Mouse (Mus musculus) bone marrow, adult 2 months (tissue): ENCODE measurements at regions not wholly inside any gene's neighbourhood (a gene's known extent, or its start where the extent isn't known, plus 50 kb on each side); places are given as distances from the start of the nearest gene placed in this dataset.
"Not testable (repeated sequence)": the region's sequence is repeated elsewhere in the genome, so short reads cannot be mapped to it uniquely, and the experiment has no call there.

Experiments
- H3K27ac ChIP-seq: fragments of 200-500 bp; 2 replicates; pipeline ENCODE4 v1.5.1; 2012; ENCODE audit warnings: low read depth, mild to moderate bottlenecking, control low read depth, inconsistent platforms, low read length; ENCODE audit not compliant: control insufficient read depth, poor library complexity, insufficient read depth
- H3K4me1 ChIP-seq: fragments of 200-500 bp; 2 replicates; pipeline ENCODE4 v1.6.1; 2011; ENCODE audit warnings: low read length; ENCODE audit not compliant: control insufficient read depth, insufficient read depth
- H3K4me3 ChIP-seq: fragments of 200-500 bp; replicated peaks from 2 replicates; pipeline ENCODE3; 2011; ENCODE audit warnings: mild to moderate bottlenecking, low read depth, low read length, control low read depth; ENCODE audit not compliant: control insufficient read depth
- CTCF ChIP-seq: fragments of 200-500 bp; IDR thresholded peaks from 2 replicates; pipeline ENCODE4 v1.5.1; 2011; ENCODE audit warnings: low read length, control low read depth; ENCODE audit not compliant: control insufficient read depth, insufficient read depth
- POLR2A ChIP-seq: fragments of 200-500 bp; IDR thresholded peaks from 2 replicates; pipeline ENCODE4 v1.6.1; 2011; ENCODE audit warnings: low read depth, mild to moderate bottlenecking, control low read depth, low read length, borderline replicate concordance; ENCODE audit not compliant: control insufficient read depth
- WGBS: fragments of 180-500 bp; shearing (Covaris S2); methylation state at CpG from one replicate; pipeline ENCODE4 v1.1.7; 2018; 5-methylcytosine and 5-hydroxymethylcytosine counted together

DNA sequence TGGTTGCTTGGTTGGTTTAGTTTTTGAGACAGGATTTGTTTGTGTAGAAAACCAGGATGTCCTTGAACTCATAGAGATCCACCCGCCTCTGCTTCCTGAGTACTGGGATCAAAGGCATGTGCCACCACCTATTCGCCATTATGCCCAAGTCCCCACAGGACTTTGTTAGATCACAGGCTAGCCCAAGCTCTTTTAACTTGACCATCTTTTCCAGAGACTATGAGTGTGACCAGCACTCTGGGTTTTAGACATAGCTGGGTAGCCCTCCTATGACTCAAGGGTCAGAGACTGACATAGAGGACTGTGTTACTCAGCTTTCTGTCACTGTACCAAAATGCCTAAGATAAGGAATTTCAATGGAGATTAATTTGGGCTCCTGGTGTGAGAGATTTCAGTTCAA lies 295.3 kb upstream of the Kdm8 start:
- H3K4me3 ChIP-seq: no peak overlapping the region
- no peak for TF ChIP-seq POLR2A
- TF ChIP-seq CTCF: no peak
- 79% methylated on average over 2 of the region's 2 CpGs for WGBS
- H3K27ac ChIP-seq: no peak overlapping the region
- H3K4me1 ChIP-seq: no peaks in the 10 kb centered on the region

DNA sequence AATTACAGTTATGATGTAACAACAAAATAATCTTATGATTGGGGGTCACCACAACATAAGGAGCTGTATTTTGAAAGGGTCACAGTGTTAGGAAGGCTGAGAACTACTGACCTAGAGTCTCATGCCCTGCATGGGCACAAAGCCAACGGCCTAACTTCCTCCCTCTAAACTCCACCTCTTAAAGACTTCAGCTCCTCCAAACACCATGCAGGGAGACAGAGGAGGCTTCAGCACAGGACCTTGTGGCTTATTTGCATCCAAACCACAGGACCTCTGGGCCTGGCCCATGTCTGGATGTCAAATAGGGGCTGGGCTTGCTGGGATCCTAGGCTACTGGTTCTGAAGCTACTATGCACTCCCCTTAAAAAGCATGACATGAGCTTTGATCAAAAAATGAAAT lies 294.7 kb upstream of the Kdm8 start:
- Histone ChIP-seq H3K4me3 (no peak overlapping the region), H3K4me1 (no peaks in the 10 kb centered on the region), H3K27ac (no peak overlapping the region)
- TF ChIP-seq CTCF (no peak), POLR2A (no peak)
- 5% methylated on average over 1 of the region's 1 CpGs for WGBS

DNA sequence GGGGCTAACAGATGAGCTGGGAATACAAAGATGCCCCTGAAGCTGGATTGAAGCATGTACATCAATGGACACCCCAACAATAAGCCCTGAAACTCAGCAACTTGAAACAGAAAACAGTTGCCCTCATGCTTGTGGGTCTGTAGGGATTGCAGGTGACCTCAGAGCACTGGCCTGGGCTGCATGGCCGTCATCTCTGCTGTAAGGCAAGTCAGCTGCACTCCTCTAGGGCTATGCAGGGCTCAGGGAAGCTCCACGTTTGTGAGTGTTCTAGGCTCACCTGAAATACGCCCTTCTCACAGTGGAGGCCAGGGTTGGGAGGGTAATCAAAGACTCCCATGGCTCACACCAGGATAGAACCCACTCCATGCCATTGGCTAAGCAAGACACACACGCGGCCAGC lies 292.2 kb upstream of the Kdm8 start:
- WGBS: 75% methylated on average over 5 of the region's 5 CpGs
- Histone ChIP-seq H3K4me1 (no peaks in the 10 kb centered on the region), H3K4me3 (no peak overlapping the region), H3K27ac (no peak overlapping the region)
- TF ChIP-seq POLR2A: no peak
- TF ChIP-seq CTCF: no peak

DNA sequence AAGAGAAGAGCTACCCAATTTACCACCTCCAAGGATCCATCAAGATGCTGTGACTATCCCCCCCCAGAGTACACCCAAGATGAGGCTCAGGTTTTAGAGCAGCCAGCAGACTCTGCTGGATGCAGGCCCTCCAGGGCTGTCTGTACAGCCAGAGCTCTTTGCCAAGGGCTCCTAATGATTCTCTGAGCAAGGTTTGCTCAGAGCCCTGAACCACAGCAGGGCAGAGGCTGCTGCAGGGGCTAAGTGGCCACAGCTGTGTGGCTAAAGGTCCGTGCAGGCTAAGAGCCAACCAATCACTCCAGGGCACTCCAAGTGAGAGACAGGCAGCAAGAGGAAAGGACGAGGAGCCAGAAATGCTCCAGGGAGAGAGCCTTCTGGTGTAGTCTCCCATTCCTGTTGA lies 289.2 kb upstream of the Kdm8 start:
- H3K4me1 ChIP-seq: no peaks in the 10 kb centered on the region
- H3K27ac ChIP-seq: no peak overlapping the region
- 53% methylated on average over 2 of the region's 2 CpGs for WGBS
- no peak for TF ChIP-seq CTCF
- no peak for TF ChIP-seq POLR2A
- no peak overlapping the region for H3K4me3 ChIP-seq

DNA sequence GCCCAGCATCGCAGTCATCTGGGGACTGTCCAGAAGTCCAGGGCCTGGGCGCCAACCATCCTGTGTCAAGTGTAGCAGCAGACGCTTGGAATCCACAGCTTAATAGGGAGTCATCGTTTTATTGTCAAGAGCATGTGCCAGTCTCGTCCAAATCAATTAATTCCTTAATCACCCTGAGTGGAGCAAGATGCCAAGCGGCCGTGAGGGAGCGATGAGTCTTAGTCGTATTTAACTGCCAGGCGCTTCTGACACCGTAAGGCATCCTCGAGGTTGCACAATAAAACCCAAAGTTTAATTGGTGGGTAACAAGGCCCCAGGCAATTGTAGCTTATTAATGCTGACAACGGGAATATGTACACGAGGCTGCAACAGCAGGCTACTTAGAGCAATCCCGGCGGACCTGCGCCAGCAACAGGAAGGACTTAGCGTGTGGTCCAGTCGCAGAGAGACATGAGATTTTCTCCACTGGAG lies 277.6 kb upstream of the Kdm8 start:
- 87% methylated on average over 19 of the region's 19 CpGs for WGBS
- TF ChIP-seq POLR2A (no peak), CTCF (no peak)
- H3K4me1 ChIP-seq: no peaks in the 10 kb centered on the region
- no peak overlapping the region for H3K27ac ChIP-seq
- H3K4me3 ChIP-seq: no peak overlapping the region

DNA sequence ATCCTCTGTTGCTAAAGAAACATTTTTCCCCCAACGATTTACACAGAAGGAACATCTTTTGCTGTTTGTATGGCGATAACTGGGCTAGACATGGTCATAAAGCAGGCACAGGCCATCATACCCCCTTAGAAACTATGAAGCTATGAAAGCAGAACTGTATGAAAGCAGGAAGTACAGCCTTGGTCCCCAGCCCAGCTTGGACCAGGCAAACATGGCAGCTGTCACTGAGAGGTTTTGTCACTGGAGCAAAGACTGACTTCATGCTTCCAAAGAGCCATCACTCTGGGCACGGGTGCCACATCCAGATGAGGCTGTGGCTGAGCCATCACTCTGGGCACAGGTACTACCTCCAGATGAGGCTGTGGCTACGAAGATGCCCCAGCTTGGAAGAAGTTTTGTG lies 276.8 kb upstream of the Kdm8 start:
- Histone ChIP-seq H3K4me1 (no peaks in the 10 kb centered on the region), H3K27ac (no peak overlapping the region), H3K4me3 (no peak overlapping the region)
- TF ChIP-seq POLR2A (no peak), CTCF (no peak)
- WGBS: 66% methylated on average over 4 of the region's 4 CpGs

DNA sequence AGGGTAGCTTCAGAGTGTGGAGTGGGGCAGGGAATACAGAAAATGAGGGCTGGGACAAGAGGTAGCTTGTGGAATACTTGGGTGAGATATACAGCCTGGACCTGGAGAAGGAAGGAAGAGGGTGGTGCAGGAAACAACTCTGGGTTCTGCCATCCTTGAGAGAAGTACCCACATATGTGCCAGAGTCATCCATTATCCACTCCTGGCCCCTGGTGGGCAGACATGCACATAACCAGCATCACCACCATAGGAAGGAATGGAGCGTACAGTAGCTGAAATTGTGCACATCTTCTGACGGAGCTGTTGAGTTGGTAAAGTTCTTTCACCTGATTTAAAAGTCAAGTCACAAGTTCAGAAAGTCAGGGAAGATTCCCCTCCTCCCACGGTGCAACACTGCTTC lies 262.9 kb upstream of the Kdm8 start:
- H3K4me3 ChIP-seq: no peak overlapping the region
- no peak for TF ChIP-seq CTCF
- TF ChIP-seq POLR2A: no peak
- H3K27ac ChIP-seq: no peak overlapping the region
- H3K4me1 ChIP-seq: no peaks in the 10 kb centered on the region
- WGBS: 62% methylated on average over 3 of the region's 3 CpGs

DNA sequence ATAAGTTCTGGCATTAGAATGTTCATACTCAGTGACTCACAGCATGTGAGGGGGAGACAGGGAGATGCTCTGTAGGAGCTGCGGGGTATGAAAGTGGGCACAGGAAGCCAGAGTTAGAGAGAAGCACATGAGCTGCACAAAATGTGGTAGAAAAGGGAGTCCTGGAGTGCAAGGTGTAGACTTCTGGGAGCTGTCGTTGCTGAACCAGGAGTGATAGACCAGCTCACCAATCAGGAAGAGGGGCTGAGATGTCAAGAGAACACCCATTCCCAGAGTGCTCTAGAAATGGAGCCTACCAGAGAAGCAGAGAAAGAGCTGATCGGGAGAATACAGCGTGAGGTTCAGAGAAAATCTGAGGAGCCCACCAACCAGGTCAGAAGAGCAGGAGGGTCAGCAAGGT lies 262.2 kb upstream of the Kdm8 start:
- 70% methylated on average over 4 of the region's 4 CpGs for WGBS
- Histone ChIP-seq H3K4me1 (no peaks in the 10 kb centered on the region), H3K4me3 (no peak overlapping the region), H3K27ac (no peak overlapping the region)
- TF ChIP-seq POLR2A: no peak
- no peak for TF ChIP-seq CTCF

DNA sequence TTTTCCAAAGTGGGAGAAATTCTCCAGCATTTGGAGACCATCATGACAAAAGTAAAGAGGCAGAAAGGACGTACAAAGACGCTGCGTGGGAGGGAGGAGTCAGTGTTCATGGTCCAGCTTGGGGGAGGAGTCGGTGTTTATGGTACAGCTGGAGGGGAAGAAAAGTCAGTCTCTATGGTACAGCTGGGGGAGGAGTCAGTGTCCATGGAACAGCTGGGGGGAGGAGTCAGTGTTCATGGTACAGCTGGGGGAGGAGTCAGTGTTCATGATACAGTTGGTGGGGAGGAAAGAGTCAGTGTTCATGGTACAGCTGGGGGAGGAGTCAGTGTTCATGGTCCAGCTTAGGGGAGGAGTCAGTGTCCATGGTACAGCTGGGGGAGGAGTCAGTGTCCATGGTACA lies 261.5 kb upstream of the Kdm8 start:
- H3K4me1 ChIP-seq, H3K27ac ChIP-seq, H3K4me3 ChIP-seq: not testable (repeated sequence)
- WGBS: 77% methylated on average over 4 of the region's 4 CpGs
